Mouse (Mus musculus) spleen, adult 2 months (tissue): ENCODE measurements at regions not wholly inside any gene's neighbourhood (a gene's known extent, or its start where the extent isn't known, plus 50 kb on each side); places are given as distances from the start of the nearest gene placed in this dataset.

ENCODE experiments used
- CTCF ChIP-seq: fragments of 200-500 bp; IDR thresholded peaks from 2 replicates; pipeline ENCODE4 v1.5.1; 2011; ENCODE audit warnings: mild to moderate bottlenecking, inconsistent platforms; ENCODE audit not compliant: insufficient read depth, insufficient read length, insufficient replicate concordance; ENCODE audit errors: extremely low read depth
- POLR2A ChIP-seq: fragments of 200-500 bp; IDR thresholded peaks from 2 replicates; pipeline ENCODE4 v1.6.1; 2011; ENCODE audit warnings: low read depth, low read length, inconsistent platforms

GRCm38 (mm10) chr8:34429231-34429630 is 317.7 kb upstream of the Gm10131 start:
- TF ChIP-seq POLR2A, result no peak
- no peak for TF ChIP-seq CTCF
